Mouse (Mus musculus) olfactory bulb, adult 2 months (tissue): Measurements from ENCODE around the gene Zfp865. TPM values are rescaled to one million over a fixed set of nuclear protein-coding genes. Genes with fewer than 3 reads are reported as not detected.

Experiments
- H3K27ac ChIP-seq: fragments of 200-500 bp; 2 replicates; pipeline ENCODE4 v1.5.1; 2012; ENCODE audit warnings: low read depth, low read length; ENCODE audit not compliant: insufficient read depth
- H3K4me1 ChIP-seq: fragments of 200-500 bp; 2 replicates; pipeline ENCODE4 v1.6.1; 2012; ENCODE audit warnings: low read length; ENCODE audit not compliant: control insufficient read depth, insufficient read depth
- H3K4me3 ChIP-seq: fragments of 200-500 bp; 2 replicates; pipeline ENCODE4 v1.5.1; 2012; ENCODE audit warnings: mild to moderate bottlenecking, low read depth, low read length, moderate library complexity; ENCODE audit not compliant: insufficient read depth
- CTCF ChIP-seq: fragments of 200-500 bp; IDR thresholded peaks from 2 replicates; pipeline ENCODE4 v1.5.1; 2012; ENCODE audit warnings: low read depth, mild to moderate bottlenecking, low read length, moderate library complexity; ENCODE audit not compliant: insufficient read depth
- POLR2A ChIP-seq: fragments of 200-500 bp; IDR thresholded peaks from 2 replicates; pipeline ENCODE4 v1.6.1; 2012; ENCODE audit warnings: mild to moderate bottlenecking, low read depth, low read length, moderate library complexity; ENCODE audit not compliant: insufficient read depth
- WGBS: fragments of 180-500 bp; shearing (Covaris S2); methylation state at CpG from one replicate; pipeline ENCODE4 v1.1.7; 2018; 5-methylcytosine and 5-hydroxymethylcytosine counted together
- polyA plus RNA-seq: library from polyadenylated mRNA; stranded (reverse); fragments of >200 nt; gene quantifications from 2 replicates; pipeline ENCODE4 v1.2.4, GENCODE M21; 2012; ENCODE audit warnings: low replicate concordance; ENCODE audit not compliant: missing spikeins, insufficient read depth, insufficient read length

The Zfp865 gene
- polyA plus RNA-seq, 1 experiment: not detected

DNA sequence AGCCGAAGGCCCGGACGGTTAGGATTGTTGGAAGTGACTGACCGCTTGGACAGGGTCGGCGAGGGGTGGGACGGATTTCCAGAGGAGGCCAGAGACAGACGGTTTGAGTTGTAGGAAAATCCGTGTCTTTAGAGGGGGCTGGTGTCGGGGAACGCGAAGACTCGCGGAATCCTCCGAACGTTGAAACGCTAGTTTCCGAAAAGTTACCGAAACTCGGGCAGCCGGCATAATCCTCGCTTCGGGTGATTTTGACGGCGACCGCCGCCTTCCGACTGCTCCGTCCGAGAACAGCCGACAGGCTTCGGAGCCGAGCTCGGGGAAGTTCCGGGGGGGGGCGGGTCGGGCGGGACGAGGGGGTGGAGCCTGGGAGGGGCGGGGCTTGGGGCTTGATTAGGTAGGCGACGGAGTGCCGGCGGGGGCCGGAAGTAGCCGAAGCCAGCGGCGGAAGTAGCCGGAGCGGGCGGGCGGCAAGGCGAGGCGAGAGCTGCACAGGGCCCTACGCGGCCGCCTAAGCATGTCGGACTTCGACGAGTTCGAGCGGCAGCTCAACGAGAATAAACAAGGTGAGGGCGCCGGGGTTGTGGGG, 41.7 kb downstream of the Zfp865 start, which contains the start of gene U2af2:
Gene U2af2, plus strand, starts transcription at position 370 of the 586 bp plus-strand sequence.
- H3K4me1 ChIP-seq: peaks cover 29% of the 10 kb centered on the region
- H3K27ac ChIP-seq: peak within 1 kb of the TSS; percentile 97
- peak; percentile 25 for TF ChIP-seq POLR2A
- TF ChIP-seq CTCF: 0 out of 2 replicates have a peak, but pooled peaks have one; percentile 28
- 1% methylated on average over 65 of the region's 65 CpGs for WGBS
- H3K4me3 ChIP-seq: peak within 1 kb of the TSS; percentile 63

DNA sequence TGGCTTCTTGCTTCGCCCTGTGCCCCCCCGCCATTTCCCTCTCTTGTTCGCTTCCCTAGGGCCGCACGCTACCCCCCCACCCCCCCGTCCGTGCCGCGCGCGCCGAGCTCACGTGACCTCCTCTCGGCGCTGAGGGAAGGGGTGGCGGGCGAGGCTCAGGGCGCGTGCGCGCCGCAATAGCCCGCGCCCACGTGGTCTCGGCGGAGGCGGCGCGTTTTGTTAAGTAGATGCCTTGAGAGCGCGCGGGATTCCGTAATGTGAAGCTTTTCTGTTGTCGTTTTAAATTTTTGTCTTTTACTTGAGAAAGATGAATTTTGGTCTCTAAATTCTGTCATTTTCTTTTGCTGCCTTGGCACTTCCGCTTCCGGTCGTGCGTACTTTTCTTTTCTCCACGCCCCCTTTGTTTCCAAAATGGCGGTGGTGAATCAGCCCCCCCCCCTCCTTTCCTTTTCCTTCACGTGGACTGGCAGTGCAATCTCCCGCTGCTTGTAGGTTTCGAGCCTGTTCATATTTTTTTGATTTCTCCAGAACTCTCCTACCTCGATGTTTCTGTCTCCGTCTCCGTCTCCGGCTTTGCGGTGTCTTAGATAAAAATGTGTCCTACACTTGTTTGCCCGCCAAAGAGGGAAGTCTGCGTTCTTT, 42.3 kb downstream of the Zfp865 start:
- Histone ChIP-seq H3K4me1 (peaks cover 29% of the 10 kb centered on the region), H3K4me3 (peak overlapping the region; percentile 63), H3K27ac (peak overlapping the region; percentile 42; the same call in 1 of the 2 replicates)
- WGBS: under 1% methylated on average over 51 of the region's 51 CpGs
- TF ChIP-seq CTCF (no peak), POLR2A (no peak)

DNA sequence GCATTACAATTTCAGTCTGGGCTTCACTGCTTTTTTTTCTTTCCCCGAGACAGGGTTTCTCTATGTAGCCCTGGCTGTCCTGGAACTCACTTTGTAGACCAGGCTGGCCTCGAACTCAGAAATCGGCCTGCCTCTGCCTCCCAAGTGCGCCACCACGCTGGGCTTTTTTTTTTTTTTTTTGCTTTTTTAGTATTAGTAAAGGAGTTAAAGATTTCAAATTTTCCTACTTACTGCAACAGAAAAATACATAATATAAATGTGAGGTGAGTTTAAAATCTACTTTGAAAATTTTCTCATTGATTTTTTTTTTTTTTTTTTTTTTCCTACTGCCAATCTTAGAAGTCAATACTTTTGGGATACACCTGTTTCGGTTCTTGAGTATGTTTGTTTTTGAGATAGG, 44.7 kb downstream of the Zfp865 start:
- no peak for TF ChIP-seq POLR2A
- no peak for TF ChIP-seq CTCF
- H3K27ac ChIP-seq: no peak overlapping the region
- peaks cover 18% of the 10 kb centered on the region for H3K4me1 ChIP-seq
- WGBS: 94% methylated on average over 6 of the region's 6 CpGs
- H3K4me3 ChIP-seq: no peak overlapping the region

DNA sequence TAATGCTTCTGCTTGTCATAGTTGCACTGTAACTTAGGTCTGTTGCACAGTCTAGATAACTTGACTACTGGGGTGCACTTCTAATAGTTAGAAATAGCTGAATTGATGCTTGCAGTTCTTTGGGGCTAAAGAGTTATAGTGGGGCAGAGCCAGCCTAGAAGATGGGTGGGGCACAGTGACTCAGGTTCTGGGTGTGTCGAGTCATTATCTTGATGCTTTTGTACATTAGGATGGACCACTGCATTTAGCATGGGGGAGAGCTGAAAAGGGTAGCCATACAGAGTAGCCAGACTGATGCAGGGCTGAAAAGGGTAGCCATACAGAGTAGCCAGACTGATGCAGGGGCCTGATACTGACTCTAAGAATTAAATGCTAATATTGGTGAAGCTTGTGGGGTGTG, 53.4 kb downstream of the Zfp865 start:
- Histone ChIP-seq H3K4me1 (0 out of 2 replicates have a peak, but pooled peaks cover 2% of the 10 kb centered on the region), H3K27ac (no peak overlapping the region), H3K4me3 (no peak overlapping the region)
- 55% methylated on average over 1 of the region's 1 CpGs for WGBS
- TF ChIP-seq CTCF (no peak), POLR2A (no peak)

DNA sequence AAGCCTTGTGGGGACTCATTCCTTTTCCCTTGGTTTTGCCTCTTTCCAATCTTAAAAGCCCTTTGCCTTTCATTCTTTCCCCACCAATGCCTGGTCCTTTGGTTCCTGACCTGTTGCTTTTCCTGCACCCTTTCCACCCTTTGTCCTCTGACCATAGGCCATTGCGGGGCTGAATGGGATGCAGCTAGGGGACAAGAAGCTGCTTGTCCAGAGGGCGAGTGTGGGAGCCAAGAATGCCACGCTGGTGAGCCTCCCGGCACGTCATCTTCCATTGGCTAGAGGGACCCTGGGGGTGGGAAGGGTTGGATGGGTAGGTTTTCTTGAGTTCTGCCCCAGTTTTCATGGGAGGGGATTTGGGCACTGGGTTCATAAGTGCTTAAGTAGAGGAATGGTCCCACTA, 54.8 kb downstream of the Zfp865 start:
- no peak for TF ChIP-seq CTCF
- H3K4me3 ChIP-seq: no peak overlapping the region
- peaks cover 2% of the 10 kb centered on the region; the same call in 1 of the 2 replicates for H3K4me1 ChIP-seq
- WGBS: 88% methylated on average over 5 of the region's 5 CpGs
- H3K27ac ChIP-seq: no peak overlapping the region

DNA sequence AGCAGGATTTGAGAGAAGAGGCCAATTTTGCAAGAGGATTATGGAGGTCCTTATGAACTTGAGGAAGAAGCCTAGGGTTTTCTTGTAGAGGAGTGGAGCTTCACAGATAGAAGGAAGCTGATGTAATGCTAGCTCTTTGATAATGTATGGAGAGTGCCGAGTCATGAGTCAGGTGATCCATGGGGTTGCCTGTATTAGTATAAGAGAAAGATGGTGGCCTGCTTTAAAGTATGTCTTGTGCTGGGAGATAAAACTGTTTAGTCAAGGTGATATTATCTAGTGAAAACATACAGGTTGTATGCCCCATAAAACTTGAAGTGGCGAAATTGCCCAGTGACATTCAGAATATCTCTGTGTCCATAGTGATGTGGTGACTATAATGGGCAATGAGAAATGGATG, 56.8 kb downstream of the Zfp865 start:
- 85% methylated on average over 2 of the region's 2 CpGs for WGBS

DNA sequence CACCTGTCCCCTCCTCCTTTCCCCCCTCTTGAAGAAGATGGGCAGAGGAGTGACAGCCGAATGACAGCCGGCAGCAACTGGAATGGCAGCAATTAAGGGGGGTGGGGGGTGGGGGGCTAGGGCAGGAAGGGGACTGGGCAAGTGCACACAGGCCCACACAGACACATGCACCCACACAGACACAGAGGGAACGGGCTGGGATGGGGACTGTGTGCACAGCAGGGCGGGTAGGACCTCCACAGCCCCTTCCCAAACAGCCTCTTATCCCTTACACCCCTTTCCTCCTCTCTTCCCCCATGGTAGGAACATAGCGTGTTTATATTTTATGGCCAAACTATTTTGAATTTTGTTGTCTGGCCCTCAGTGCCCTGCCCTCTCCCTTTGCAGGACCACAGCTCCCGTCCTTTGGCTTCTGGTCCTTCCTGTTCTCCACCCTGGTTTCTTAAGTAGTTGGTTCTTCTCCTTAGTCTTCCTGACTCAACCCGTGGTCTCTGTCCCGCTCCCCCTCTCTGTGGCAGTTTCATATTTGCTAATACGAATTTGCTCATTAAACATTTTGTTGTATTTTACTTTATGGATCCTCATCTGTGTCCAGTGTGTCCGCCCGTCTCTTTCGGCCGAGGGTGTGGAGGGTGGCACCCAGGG, 59.3 kb downstream of the Zfp865 start:
- Histone ChIP-seq H3K4me1 (peaks cover 15% of the 10 kb centered on the region; the same call in 1 of the 2 replicates), H3K4me3 (peak overlapping the region; percentile 94), H3K27ac (peak overlapping the region; percentile 47; the same call in 1 of the 2 replicates)
- 49% methylated on average over 10 of the region's 13 CpGs for WGBS

More for the DNA sequence above, 56.8 kb downstream of the Zfp865 start:
- no peak overlapping the region for H3K27ac ChIP-seq
- TF ChIP-seq POLR2A (no peak), CTCF (no peak)
- no peak overlapping the region for H3K4me3 ChIP-seq
- H3K4me1 ChIP-seq: peaks cover 5% of the 10 kb centered on the region; the same call in 1 of the 2 replicates

DNA sequence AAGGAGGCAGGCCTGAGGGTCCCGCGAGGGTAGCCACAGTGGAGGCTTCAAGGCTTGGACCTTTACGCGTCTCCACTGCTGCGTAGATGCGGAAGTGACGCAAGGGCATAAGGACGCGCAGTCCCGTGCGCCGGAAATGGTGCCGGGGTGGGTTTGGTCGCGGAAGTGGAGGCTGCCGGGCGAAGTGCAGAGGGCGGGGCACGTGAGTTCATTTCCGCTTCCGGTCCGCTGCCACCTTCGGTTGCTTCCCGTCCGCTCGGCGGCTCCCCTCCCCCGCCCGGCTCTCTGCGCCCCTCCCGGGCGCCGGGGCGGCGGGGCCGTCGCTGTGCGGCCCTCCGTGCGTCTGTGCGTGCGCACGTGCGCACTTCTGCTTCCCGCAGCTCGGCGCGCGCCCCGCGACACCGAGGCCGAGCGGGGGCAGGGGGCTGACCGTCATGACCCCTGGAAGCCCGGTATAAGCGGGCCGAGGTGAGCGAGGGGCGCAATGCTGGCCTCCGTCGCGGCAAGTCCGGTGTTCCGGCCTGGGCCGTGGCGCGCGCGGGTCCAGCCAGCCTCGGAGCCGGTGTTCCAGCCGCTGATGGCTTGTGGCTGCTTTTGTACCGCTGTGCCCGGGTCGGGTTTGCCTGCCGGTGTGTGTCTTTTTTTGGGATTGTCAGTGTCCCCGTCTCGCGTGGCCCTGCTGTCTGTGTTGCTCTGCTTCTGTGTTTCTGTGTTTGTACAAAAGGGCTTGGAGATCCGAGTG, 60.0 kb downstream of the Zfp865 start, which contains the start of gene Epn1:
Gene Epn1, plus strand, starts transcription at position 226 of the 742 bp plus-strand sequence.
- Histone ChIP-seq H3K4me1 (peaks cover 15% of the 10 kb centered on the region; the same call in 1 of the 2 replicates), H3K27ac (peak within 1 kb of the TSS; percentile 65), H3K4me3 (peak within 1 kb of the TSS; percentile 94)
- TF ChIP-seq POLR2A: peak; percentile 56; the same call in 1 of the 2 replicates
- TF ChIP-seq CTCF: no peak
- under 1% methylated on average over 81 of the region's 81 CpGs for WGBS
